Mouse (Mus musculus) liver, adult 2 months (tissue): ENCODE measurements around the gene Pparg.

ENCODE experiments used
- CTCF ChIP-seq: fragments of 200-500 bp; IDR thresholded peaks from 2 replicates; pipeline ENCODE4 v1.5.1; 2011; ENCODE audit warnings: low read depth, low read length, control low read depth
- POLR2A ChIP-seq: fragments of 200-500 bp; IDR thresholded peaks from 2 replicates; pipeline ENCODE4 v1.6.1; 2011; ENCODE audit warnings: low read length, control low read depth; ENCODE audit not compliant: insufficient read depth; ENCODE audit errors: extremely low read depth

DNA sequence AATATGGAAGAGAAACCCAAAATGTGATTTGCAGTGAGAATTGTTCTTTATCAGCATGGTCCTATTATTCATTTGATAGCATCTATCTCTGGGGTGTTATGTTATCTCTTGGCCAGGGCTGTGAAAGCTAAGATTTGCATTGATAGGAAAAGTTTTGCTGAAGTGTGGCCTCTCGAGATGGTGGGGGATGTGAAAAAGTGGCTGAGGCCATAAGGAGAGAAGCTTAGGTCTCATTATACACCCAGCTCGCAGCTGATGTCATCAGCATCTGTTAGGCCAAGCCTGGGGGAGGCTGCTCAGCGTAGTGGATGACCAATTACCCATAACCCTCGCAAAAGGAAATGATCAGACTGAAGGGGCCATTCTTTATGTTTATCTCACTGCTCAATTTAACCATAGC lies 105.1 kb downstream of the Pparg start:
- no peak for TF ChIP-seq CTCF
- TF ChIP-seq POLR2A: no peak
